Mouse (Mus musculus) ES-E14 (cell line): ENCODE measurements around the gene Hunk.

ENCODE experiments used
- CHD2 ChIP-seq: IDR thresholded peaks from 2 replicates; pipeline ENCODE4 v1.6.1; 2014; ENCODE audit warnings: mild to moderate bottlenecking, low read depth, low read length, inconsistent platforms
- MAFK ChIP-seq: IDR thresholded peaks from 2 replicates; pipeline ENCODE4 v1.6.1; 2014; ENCODE audit warnings: mild to moderate bottlenecking, low read depth, low read length, inconsistent platforms; ENCODE audit not compliant: insufficient read depth
- ZC3H11A ChIP-seq: IDR thresholded peaks from 2 replicates; pipeline ENCODE4 v1.6.1; 2012; ENCODE audit warnings: low read depth, mild to moderate bottlenecking, inconsistent platforms, low read length, borderline replicate concordance
- ZNF384 ChIP-seq: IDR thresholded peaks from 2 replicates; pipeline ENCODE4 v1.6.1; 2012; ENCODE audit warnings: low read depth, low read length, inconsistent platforms

DNA sequence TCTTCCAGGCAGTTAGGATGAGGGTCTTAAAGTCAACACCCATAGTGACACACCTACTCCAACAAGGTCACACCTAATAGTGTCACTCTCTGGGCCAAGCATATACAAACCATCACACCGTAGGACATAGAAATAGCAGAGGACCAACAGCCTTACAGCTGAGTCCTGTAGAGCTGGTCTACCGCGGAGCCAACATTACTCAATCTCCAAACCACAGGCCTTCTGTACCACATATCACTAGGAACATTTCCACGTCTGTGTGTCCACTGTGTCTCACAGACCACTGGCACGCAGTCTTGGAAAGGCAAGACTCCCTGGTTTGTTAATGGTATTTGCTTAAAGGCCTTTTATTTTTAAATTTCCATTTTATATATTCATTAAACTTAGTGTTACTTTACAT lies 95.8 kb downstream of the Hunk start:
- no peak for TF ChIP-seq ZNF384
- TF ChIP-seq MAFK: no peak
- no peak for TF ChIP-seq ZC3H11A
- TF ChIP-seq CHD2: no peak
